Mouse (Mus musculus) erythroblast, embryonic 14.5 days (primary cell): ENCODE results near the gene Zbtb34.

ENCODE experiments used
- GATA1 ChIP-seq: IDR thresholded peaks from 2 replicates; pipeline ENCODE4 v1.6.1; 2012; ENCODE audit warnings: low read length, inconsistent platforms, mixed read lengths
- TAL1 ChIP-seq: IDR thresholded peaks from 3 replicates; pipeline ENCODE4 v1.6.1; 2012; ENCODE audit warnings: low read length, inconsistent platforms, mixed read lengths

DNA sequence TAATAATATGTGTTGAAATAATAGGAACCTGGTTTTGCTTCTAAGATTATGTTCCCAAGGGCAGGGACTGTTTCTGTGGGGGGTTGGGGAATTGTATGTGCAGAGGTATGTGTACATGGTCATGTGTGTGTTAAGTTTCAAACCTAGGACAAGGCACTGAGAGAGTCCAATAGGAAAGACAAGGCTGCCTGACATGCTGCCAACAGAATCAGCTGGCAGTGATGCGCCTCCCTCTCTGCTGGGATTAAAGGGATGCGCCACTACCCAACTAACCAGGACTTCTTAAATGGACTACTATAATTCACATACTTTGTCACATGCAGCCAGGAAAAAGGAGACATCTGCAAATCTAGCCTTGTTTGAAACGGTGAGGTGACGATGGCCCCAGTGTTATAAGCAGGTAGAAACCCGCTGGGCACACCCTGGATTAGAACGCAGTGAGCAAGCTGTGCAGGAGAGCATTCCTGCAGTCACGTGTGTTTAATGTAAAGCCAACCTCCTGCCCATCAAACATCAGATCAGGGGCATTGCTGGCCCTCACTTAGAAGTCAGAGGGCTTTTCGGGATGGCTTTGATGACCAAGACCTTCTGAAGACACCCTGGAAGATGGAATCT is 4.0 kb upstream of the Zbtb34 start:
- TF ChIP-seq GATA1 = no peak
- TF ChIP-seq TAL1 = no peak
